Mouse (Mus musculus) thymus, postnatal 36 days (tissue): ENCODE data around the gene Plekhg1.

Experiments used
- DNase-seq, 2 experiments: peaks; one replicate each; pipeline ENCODE4 v3.0.0; 2022; ENCODE audit warnings: mixed read lengths in 2 of 2

Plekhg1 gene

DNA sequence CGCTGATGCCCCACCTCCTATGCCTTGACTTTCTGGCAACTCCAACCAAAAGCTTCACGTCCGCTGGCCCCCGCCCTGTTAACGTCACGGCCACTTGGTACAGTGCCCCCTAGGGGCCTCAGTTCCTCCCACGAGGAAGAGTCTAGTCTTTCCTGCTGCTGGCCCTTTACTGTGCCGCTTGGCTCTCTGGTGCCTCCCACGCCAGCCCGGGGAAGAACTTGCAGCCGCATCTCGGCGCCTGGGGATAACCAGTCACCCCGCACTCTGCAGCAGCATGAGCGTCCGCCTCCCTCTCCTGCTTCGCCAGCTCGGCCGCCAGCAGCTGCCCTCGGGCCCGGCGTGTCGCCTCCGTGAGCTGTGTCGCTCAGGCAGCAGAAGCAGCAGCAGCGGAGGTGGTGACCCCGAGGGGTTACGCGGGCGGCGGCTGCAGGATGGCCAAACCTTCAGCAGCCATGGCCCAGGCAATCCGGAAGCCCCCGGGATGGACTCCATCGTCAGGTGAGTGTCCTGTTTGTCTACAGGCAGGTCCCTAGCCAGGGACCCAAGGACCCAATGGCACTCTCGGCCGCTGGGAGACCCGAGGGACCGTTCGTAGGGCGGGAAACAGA lies 232.9 kb downstream of the Plekhg1 start, which contains the start of gene Mthfd1l:
Gene Mthfd1l, plus strand, starts transcription at position 138 of the 608 bp plus-strand sequence.
- DNase-seq: peak; percentile 88 to 89

DNA sequence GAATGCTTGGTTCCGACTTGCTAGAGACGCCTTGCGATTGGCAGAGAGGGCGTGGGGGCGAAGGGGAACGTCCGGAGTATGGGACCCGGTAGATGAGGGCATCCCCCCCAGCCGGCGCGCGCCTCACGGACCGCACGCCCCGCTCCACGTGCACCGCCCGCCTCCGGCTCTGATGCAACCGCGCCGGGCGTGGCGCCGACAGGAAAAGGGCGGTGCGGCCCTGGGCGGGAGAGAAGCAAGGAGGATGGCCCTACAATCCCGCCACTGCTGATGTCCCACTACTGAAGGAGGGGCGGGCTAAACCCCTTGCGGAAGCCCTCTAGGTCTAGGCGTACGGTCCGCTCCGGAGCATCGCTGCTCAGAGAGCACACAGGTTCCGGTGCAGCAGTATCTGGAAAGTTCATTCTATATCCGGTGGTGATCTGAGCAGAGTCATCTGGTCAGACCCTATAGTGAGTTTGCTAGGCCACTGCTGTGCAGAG lies 233.5 kb downstream of the Plekhg1 start:
- peak; percentile 81 to 88 for DNase-seq

DNA sequence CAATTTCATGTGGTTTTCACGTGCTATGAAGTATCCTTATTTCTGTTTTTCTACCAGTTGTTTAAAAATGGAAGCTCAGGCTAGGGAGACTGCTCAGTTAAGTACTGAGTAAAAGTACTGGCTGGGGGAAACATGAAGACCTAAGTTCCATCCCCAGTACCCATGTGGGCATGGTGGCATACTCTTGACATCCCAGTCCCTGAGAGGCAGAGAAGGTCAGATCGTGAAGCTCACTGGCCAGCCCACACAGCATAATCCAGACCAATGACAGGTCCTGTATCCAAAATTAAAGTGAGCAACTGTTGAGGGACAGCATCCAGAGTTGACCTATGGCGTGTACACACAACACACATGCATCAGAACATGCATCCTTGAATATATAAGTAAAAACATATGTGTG lies 234.2 kb downstream of the Plekhg1 start:
- DNase-seq: no peak

DNA sequence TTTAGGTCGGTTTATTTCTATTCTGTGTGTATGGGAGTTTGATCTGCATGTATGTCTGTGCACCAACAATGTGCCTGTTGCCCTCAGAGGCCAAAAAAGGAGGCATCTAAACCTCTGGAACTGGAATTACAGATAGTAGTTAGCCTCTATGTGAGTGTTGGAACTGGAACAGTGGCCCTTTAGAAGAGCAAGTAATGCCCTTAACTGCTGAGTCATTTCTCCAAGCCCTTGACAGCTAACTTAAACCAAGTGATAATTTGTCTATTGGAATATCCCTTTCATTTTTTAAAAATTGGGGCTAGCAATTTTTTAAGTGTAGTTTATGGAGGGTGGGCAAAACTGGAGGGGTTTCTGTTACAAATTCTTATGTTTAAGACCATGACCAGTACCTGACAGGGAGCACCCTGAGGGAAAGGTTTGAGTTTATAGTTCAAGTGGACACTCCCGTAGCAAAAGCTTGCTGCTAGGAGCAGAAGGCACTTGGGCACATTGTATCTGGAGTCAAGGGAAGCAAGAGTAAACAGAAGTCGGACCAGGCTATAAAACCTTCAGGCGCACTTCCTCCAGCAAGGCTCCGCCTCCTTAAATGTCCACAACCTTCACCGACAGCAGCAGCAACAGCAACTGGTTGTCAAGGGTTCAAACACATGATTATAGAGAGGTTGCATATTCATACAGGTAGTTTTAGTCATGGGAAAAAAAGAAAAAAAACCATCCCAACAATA lies 235.9 kb downstream of the Plekhg1 start:
- DNase-seq: no peak

DNA sequence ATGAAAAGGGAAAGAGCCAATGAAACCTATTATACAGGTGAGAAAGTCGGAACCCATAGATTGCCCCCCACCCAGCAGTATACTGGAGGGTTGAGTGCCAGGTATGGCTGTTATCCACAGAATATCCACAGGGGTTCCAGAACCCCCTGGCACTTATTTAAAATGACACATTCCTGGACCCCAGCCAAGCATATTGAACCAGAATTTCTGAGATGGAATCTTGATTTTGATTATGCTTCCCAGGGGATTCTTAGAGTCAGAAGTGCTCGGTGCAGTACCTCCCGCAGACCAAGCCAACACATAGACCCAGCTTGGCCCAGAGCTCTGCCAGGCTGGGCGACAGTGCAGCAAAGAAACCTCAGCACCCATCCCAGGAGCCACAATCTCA lies 236.5 kb downstream of the Plekhg1 start:
- DNase-seq: no peak

DNA sequence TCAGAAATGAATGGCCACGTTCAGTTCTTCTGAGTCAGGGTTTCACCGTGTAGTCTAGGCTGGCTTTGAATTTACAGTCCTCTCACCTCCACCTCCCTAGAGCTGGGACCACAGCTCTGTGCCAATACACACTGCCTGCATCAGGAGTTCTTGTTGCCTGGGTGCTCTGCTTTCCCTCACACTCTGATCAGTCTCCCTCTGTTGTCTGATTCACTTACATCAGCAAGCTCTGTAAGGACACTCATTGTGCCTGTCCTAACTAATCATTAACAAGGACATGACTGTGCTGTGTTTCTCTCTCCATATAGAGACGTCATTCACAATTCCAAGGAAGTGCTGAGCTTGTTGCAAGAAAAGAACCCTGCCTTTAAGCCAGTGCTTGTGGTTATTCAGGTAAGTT lies 238.2 kb downstream of the Plekhg1 start:
- no peak for DNase-seq

DNA sequence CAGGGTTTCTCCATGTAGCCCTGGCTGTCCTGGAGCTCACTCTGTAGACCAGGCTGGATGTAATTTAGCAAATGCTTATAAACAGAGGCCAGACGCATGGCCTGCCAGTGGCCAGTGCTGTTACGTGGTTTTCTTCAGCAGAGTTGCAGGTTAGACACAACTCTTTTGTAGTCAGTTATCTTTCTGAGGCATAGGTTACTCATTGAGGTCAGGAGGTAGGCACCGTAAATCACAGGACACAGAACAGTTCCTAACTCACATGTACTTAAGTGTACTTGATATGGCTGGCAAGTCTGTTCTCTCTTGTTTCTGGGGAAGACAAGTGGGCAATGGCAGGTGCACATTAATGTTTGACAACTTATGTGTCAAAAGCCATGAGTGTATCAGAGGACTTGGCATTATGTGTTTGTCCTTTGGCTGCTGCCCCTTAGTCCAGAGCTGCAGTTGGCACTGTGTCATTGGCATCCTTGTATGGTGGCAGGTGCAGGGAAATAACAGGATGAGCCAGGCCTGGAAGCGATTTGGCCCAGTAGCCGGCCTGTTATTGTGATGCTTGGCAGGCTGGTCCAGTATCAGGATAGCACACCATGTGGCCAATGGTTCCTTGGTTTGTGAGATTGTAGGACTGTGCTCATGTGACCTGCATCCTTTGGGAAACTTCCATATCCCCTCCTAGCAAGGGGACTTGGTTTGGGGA lies 238.8 kb downstream of the Plekhg1 start:
- no peak for DNase-seq

DNA sequence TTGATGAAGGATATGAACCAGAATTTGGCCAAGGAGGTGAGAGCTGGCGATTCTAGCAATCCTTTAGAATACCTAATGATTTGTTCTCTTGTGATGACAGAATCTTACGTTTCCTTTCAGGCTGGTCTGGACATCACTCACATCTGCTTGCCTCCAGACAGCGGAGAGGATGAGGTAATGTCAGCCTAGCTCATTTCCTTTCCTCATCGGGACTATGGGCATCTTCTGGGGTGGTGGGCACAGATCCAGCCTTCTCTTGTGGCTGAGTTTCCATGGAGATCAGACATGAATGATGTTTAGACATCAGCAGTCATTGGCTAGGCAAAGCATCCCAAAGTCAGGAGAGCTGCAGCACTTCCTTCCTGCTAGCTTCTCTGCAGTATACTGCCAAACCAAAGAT lies 240.1 kb downstream of the Plekhg1 start:
- DNase-seq: no peak

DNA sequence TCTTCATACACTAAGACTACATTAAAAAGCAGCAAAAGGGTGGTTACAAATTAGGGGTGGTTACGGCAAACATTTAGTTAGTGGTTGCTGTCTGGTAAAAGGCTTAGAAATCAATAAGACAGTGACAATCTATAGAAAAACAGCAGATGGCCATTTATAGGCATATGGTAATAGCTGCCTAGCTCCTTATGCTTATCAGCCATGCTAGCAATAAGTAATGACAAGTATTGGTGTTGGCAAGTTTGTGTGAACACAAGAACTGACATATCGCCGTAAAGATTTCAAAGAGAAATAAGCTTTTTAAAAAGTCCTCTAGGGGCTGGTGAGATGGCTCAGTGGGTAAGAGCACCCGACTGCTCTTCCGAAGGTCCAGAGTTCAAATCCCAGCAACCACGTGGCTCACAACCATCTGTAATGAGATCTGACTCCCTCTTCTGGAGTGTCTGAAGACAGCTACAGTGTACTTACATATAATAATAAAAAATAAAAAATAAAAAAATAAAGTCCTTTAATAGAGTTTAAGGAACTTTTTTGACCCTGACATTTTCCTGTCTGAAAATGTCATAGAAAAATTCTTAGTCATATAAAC lies 250.2 kb downstream of the Plekhg1 start:
- no peak for DNase-seq

DNA sequence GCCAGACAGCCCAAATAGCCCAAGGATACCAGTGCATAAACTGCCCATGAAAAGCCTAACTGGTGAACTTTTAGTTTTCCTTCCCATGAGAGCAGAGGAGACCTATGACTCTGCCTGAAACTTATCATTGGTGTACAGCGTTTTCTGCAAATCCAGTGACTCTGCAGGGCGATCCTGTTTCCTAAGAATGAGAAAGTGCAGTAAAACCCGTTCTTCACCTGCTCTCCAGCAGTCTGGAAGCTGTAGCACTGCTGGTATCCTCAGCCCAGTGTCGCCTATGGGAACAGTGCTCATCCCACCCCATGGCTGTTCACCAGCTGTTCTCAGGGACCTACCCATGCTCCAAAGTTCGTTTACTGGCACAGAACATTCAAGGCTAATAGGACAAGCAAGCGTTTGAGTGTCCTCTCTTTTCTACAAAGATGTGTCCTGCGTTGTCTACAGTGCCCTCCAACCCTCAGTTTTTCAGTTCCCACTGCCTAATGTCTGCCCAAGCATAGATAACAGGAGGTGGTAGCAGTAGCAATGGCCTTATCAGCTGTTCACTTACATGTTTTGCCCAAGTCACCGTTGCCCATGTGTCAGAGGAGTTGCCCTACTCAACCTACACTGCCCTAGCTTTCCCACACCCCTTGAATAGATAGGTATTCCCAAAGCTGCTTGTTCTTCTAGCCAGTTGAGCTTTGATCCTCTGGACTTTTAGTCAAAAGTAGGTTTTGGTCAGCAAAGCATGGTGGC lies 253.4 kb downstream of the Plekhg1 start:
- DNase-seq: no peak

DNA sequence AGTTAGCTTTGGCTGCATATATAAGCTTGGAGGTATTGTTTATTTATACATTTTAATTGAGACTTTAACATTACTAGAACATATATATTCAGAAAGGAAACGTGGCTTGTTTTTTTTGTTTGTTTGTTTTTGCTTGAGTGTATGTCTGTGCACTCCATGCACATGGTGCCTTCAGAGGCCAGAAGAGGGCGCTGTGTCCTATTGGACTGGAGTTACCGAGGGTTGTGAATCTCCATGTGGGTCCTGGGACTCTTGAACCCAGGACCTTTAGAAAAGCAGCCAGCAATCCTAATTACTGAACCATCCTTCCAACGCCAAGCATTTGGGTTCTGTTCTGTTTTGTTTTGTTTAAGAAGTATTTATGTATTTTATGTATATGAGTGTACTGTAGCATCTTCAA lies 255.1 kb downstream of the Plekhg1 start:
- no peak for DNase-seq

DNA sequence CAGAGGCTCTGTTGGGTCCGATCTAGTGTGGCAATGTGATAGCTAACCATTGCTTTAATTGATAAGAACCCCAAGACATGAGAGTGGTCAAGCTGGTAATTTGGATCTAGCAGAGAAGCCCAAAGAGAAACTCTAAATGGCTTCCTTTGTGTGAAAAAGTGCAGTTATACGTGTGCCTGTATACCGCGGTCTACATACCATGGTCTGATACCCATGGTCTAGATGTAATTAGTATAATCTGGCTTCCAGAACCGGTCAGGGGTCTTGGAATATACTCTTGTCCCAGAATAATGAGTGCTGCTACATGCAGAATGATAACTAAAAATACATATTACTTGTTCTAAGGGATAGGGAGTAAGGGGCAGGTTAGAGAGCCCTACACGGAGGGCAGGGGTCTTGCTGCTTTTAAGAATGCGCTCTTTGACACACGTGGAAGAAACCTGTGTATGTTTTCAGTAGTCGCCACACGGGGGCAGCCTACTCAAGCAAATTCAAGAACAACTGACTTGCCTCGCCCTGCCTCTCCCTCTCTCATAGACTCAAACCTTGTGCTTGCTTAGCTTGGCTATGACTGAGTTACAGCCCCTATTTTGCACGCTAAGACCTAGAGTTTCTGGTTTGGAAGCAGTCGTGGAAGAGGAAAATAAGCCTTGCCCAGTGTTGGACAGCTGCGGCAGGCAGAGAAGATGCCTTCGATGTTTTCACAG lies 256.2 kb downstream of the Plekhg1 start:
- peak; percentile 46 to 63 for DNase-seq

DNA sequence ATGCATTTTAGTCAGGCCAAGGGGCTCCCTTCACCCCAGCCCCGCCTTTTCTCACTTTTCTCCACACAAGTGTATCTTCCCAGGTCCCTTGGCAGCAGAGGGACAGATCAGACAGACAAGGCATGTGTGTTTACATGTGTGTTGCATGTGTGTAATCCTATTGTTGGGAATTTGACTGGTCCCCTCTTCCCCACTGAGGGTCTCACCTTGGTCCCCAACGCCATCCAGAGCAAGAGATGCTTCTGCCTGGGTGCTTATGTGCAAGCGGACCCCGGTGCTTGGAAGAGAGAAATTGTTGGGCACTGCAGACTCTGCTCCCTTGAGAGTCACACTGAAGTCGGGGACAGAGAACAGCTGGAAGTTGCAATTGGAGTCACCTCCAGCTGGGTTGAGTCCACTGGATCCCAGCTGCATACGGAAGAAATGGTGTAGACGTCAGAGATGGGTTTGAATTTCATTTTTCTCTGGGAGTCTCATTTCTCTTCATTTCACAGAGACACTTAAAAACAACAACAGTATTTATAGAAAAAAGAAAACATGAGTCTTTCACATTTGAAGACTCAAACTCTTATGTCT lies 257.8 kb downstream of the Plekhg1 start:
- no peak for DNase-seq

DNA sequence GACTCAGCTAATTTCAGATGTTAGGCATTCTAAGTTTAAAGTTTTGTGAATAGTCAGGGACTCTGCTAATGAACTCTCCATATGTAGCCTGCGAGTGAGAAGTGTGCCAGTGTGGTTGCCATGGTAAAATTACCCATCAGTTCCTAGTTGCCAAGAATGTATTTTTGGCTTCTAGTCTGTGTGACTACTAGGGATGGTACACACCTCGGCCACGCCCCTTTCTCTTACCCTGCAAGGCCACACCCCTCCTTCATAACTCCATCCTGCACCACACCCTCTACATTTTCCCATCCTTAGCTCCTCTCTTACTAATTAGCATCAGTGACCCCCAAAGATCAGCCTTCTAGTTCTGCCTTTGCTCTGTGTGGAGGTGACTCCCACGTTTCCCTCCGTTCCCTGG lies 262.5 kb downstream of the Plekhg1 start:
- no peak for DNase-seq

DNA sequence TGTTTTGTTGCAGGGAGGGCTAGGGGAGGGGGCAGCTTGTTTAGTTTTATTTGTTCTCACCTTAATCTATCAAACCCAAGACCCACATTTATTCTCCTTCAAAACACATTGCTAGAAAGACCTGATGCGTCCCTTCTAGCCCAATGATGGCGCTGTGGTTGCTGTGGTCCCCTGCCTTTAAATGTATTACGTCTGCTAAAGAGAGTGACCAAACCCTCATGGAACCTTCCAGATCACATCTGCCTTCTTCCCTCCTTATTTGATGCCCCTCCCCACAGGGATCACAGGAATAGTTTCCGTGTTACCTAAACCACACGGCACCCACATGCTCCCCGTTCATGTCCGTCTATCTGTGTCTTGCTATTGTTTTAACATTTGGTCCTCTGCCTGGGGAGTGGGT lies 265.0 kb downstream of the Plekhg1 start:
- no peak for DNase-seq

DNA sequence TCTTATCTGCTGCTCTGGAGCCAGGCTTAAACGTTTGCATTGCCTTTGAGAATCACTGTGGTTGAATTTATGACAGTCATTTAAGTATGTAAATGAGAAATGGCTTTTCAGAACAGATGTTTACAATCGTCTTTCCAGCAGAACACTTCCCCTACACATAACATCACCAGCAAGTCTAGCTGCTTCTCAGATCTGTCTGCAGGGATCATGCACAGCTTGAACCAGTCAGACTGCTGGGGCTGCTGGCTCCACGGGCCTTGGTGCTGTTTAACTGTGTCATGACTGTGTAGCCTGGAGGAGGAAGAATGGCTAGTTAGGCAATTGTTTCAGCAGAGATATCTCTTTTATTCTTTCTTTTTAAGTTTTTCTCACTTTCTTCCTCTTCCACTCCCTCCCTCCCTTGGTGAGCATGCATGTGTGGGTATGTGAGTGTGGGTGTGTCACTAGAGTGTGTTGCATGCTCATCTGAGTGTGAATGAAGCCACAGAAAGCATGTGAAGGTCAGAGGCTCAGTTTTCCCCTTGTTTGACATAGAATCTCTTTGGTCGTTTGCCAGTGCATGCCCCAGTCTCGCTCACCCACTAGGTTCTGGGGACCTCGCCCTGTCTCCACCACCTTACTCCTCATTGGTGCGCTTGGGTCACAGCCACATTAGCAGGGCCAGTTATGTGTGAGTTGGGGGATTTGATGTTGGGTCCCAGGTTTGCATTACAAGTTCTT lies 266.3 kb downstream of the Plekhg1 start:
- DNase-seq: no peak
